Mouse (Mus musculus) limb, embryonic 11.5 days (tissue): ENCODE data around the gene Tmem30a. TPM values are rescaled to one million over a fixed set of nuclear protein-coding genes. Genes with fewer than 3 reads are reported as not detected.
A peak's percentile ranks its signal among the peaks of the same experiment; 100 is the strongest.

Experiments used
- ATAC-seq: fragments of 200-750 bp; cut with Nextera tagmentation; 2 replicates; pipeline ENCODE4 v1.8.0; 2017; ENCODE audit warnings: low read depth; ENCODE audit not compliant: insufficient number of reproducible peaks, low FRiP score, low TSS enrichment
- DNase-seq: peaks from one replicate; pipeline ENCODE4 v3.0.0-alpha.2; 2015; ENCODE audit warnings: low spot score
- H3K27ac ChIP-seq: fragments of 300-500 bp; sonication (generic); replicated peaks from 2 replicates; pipeline ENCODE4 v1.5.1; 2014; ENCODE audit warnings: low read depth, mild to moderate bottlenecking, low read length
- H3K27me3 ChIP-seq: fragments of 300-500 bp; sonication (generic); 2 replicates; pipeline ENCODE4 v1.6.1; 2014; ENCODE audit warnings: mild to moderate bottlenecking, low read length, mixed read lengths; ENCODE audit not compliant: control insufficient read depth, insufficient read depth
- H3K36me3 ChIP-seq: fragments of 300-500 bp; sonication (generic); 2 replicates; pipeline ENCODE4 v1.6.1; 2014; ENCODE audit warnings: mild to moderate bottlenecking, low read length, moderate library complexity, mixed read lengths; ENCODE audit not compliant: control insufficient read depth, insufficient read depth
- H3K4me1 ChIP-seq: fragments of 300-500 bp; sonication (generic); 2 replicates; pipeline ENCODE4 v1.6.1; 2014; ENCODE audit warnings: low read length, mixed read lengths; ENCODE audit not compliant: control insufficient read depth, insufficient read depth
- H3K4me2 ChIP-seq: fragments of 300-500 bp; sonication (generic); 2 replicates; pipeline ENCODE4 v1.6.1; 2014; ENCODE audit warnings: low read depth, mild to moderate bottlenecking, moderate library complexity; ENCODE audit not compliant: severe bottlenecking
- H3K4me3 ChIP-seq: fragments of 300-500 bp; sonication (generic); 2 replicates; pipeline ENCODE4 v1.5.1; 2014; ENCODE audit warnings: low read depth, low read length
- H3K9ac ChIP-seq: fragments of 300-500 bp; sonication (generic); 2 replicates; pipeline ENCODE4 v1.6.1; 2014; ENCODE audit warnings: mild to moderate bottlenecking, low read length
- H3K9me3 ChIP-seq: fragments of 300-500 bp; sonication (generic); 2 replicates; pipeline ENCODE4 v1.6.1; 2016; ENCODE audit warnings: low read length; ENCODE audit not compliant: control insufficient read depth
- WGBS: fragments of 180-500 bp; shearing (Covaris S2); extraction: QIAGEN DNeasy Blood & Tissue Kit; methylation state at CpG from one replicate; pipeline ENCODE4 v1.1.7; 2014; 5-methylcytosine and 5-hydroxymethylcytosine counted together
- polyA plus RNA-seq: library from polyadenylated mRNA; unstranded; fragments of >200 nt; fragmentation: Nextera tagmentation; extraction: Ambion mirVana; gene quantifications from 2 replicates; pipeline ENCODE4 v1.2.1, GENCODE M21; 2014

Gene Tmem30a
- 44.1 and 47.7 TPM in 2 replicates for polyA plus RNA-seq

DNA sequence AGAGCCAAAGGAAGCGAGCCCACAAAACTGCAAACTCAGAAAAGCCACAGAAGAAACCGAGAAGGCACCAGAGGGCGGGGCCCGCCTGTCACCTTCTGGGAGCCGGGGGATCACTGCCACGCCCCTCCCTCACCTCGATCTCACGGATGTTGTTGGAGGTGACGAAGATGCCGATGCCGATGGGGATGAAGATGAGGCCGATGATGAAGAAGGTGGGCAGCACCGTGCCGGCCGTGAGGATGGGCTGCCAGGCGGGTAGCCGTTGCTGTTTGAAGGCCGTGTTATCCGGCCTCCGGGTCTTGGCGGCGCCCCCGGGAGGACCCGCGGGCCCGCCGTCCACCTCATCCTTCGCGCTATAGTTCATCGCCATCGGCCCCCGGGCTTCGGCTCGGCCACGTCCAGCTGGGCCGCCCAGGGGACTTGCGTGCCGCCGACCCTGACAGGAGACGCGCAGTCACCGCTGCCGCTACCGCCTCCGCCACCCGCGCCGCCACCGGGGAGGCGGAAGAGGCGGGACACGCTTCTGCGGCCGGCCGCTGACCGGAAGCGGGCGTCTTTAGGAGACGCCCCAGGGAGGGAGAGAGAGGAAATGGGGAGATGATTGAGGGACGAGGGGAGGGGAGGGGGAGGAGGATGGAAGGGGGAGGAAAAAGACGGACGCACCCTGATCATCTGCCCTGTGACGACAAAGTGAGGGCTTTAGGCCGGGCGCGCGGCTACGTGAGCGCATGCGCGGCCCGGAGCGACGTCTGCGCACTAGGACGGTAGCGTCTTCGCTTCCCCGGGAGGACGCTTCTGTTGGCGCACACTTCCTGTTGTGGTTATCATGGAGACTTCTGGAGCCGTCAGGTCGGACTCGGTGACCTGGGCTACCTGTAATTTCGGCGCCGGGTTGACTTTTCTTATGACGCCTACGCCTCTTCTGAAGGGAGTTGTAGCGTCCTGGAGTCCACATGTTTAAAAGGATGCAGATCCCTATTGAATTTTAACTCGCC is at the start of gene Tmem30a:
Tmem30a (minus strand) TSS at position 667 of the 995 bp plus-strand sequence.
- Histone ChIP-seq H3K4me1 (no peaks in the 10 kb centered on the region), H3K9me3 (no peaks in the 10 kb centered on the region), H3K36me3 (no peaks in the 10 kb centered on the region), H3K27me3 (no peaks in the 10 kb centered on the region), H3K4me3 (peak within 1 kb of the TSS; percentile 94), H3K27ac (peak within 1 kb of the TSS; percentile 72), H3K9ac (peak within 1 kb of the TSS; percentile 79), H3K4me2 (peak within 1 kb of the TSS; percentile 59)
- WGBS: under 1% methylated on average over 90 of the region's 91 CpGs
- peak; percentile 87 for DNase-seq
- peak; percentile 96 for ATAC-seq

DNA sequence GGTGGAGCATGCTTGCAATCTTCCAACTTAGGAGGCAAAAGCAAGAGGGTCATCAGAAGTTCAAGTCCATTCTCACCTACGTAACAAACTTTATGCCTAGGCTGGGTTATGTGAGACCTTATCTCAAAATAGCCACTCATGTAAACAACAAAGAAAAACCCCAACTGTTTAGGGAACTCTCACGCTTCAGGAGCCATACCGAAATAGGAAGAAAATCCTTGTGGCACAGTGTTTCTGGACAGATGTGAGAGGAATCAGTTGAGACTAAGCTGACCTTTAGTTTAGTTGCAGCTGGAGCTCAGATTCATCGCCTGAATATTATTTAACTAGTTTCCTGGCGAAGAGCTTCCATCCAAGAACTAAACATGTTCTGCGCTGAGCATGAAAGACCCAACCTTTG is 49.3 kb upstream of the Tmem30a start:
- no peaks in the 10 kb centered on the region for H3K4me1 ChIP-seq
- DNase-seq: no peak
- 89% methylated on average over 6 of the region's 6 CpGs for WGBS
- ATAC-seq: no peak
- H3K4me2 ChIP-seq: no peak overlapping the region
- no peak overlapping the region for H3K9ac ChIP-seq
- no peaks in the 10 kb centered on the region for H3K27me3 ChIP-seq
- H3K27ac ChIP-seq: no peak overlapping the region
- H3K9me3 ChIP-seq: no peaks in the 10 kb centered on the region
- H3K36me3 ChIP-seq: no peaks in the 10 kb centered on the region
- no peak overlapping the region for H3K4me3 ChIP-seq

GRCm38 (mm10) chr9:79842028-79842427 is 48.7 kb upstream of the Tmem30a start:
- H3K9me3 ChIP-seq: no peaks in the 10 kb centered on the region
- DNase-seq: no peak
- no peak overlapping the region for H3K27ac ChIP-seq
- no peaks in the 10 kb centered on the region for H3K36me3 ChIP-seq
- no peaks in the 10 kb centered on the region for H3K4me1 ChIP-seq
- no peak overlapping the region for H3K4me2 ChIP-seq
- no peak for ATAC-seq
- H3K4me3 ChIP-seq: no peak overlapping the region
- H3K27me3 ChIP-seq: no peaks in the 10 kb centered on the region
- no peak overlapping the region for H3K9ac ChIP-seq

DNA sequence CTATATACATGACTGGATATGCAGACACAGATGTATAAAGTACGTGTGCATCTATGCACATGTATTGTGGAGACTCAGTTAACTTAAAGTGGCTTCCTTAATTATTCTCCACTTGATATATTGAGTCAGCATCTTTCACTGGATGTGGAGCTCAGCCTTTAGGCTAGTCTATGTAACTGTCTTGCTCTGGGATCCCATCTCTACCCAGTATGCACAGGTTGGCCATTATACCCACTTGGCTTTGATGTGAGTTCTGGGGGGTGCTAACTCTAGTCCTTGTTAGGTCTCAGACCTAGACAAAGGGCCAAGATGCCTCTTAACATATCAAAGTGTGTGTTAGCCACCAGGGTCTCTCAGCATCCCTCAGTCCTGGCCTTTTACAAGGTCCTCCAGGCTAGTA is 38.0 kb upstream of the Tmem30a start:
- H3K4me1 ChIP-seq: no peaks in the 10 kb centered on the region
- ATAC-seq (no peak; the same call in 1 of the 2 replicates), DNase-seq (no peak)
- no peaks in the 10 kb centered on the region for H3K27me3 ChIP-seq
- no peak overlapping the region for H3K4me2 ChIP-seq
- no peak overlapping the region for H3K4me3 ChIP-seq
- H3K36me3 ChIP-seq: no peaks in the 10 kb centered on the region
- no peak overlapping the region for H3K27ac ChIP-seq
- 88% methylated on average over 1 of the region's 1 CpGs for WGBS
- H3K9me3 ChIP-seq: no peaks in the 10 kb centered on the region
- H3K9ac ChIP-seq: no peak overlapping the region

- H3K4me1 ChIP-seq: no peaks in the 10 kb centered on the region
- no peak for DNase-seq
- H3K36me3 ChIP-seq: no peaks in the 10 kb centered on the region
- no peaks in the 10 kb centered on the region for H3K27me3 ChIP-seq
- H3K4me3 ChIP-seq: no peak overlapping the region
- no peak overlapping the region for H3K27ac ChIP-seq
- H3K4me2 ChIP-seq: no peak overlapping the region
- ATAC-seq: no peak
- no peak overlapping the region for H3K9ac ChIP-seq
- WGBS: 43% methylated on average over 4 of the region's 4 CpGs
- no peaks in the 10 kb centered on the region for H3K9me3 ChIP-seq
These were observed 37.6 kb upstream of the Tmem30a start for GRCm38 (mm10) chr9:79830874-79831273.

DNA sequence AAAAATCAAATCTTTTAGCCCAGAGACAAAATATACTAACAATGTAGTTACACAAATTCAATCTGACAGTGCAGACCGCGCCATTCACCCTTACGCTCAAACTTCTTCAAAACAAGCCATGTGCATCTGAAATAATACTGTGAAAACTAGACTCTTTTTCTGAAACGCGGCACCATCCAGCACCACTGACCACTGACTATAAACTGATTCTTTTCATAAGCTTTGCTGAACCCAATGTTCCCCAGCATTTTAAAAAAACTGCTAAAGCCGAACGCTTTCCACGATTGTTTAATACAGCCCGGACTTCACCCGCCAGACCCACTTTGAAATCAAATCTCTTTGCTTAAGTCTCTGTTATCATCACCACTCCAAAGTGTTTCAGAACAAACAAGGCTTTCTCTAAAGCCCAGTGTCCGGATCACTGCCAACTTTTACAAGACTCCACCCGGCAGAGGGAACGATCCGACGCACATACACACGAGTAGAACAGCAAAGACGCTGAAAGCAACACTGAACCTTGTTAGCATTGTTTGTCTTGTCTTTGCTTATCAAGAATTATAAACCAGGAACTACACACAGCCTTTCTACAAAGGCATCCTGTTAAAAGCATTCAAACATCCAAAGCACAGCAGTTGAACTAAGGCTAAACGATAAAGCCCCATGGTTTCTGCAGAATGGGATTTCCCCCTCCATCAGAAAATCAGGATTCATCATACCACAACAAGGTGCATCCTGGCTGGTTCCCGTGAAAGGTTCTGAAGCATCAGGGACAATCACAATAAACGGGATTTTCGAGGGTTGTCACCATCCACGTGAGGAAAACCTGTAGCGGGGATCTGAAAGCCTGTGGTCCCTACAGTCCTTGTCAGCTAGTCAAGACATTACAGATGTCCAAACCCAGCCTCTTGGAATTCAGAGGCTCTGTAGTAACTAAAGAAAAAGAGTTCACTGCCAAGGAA is 36.8 kb upstream of the Tmem30a start:
- WGBS: 84% methylated on average over 23 of the region's 23 CpGs
- Histone ChIP-seq H3K27me3 (no peaks in the 10 kb centered on the region), H3K9ac (no peak overlapping the region), H3K36me3 (no peaks in the 10 kb centered on the region), H3K27ac (no peak overlapping the region), H3K4me2 (no peak overlapping the region), H3K4me3 (no peak overlapping the region), H3K4me1 (no peaks in the 10 kb centered on the region), H3K9me3 (no peaks in the 10 kb centered on the region)
- ATAC-seq: no peak
- DNase-seq: no peak

DNA sequence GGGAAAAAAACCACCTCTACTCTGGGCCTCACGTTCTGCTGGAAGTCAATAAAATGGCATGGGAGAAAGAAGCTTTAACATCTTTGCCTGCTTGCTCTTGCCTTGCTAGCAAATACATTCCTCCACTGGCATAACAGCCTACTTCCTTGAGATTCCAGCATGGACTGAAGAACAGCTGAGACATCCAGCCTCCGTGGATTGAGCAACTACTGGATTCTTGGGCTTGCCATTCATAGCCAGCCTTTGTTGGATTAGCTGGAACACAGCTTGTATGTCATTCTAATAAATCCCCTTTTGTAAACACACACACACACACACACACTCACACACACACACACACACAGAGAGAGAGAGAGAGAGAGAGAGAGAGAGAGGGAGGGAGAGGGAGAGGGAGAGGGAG is 33.8 kb upstream of the Tmem30a start:
- no peak overlapping the region for H3K9ac ChIP-seq
- no peak overlapping the region for H3K4me3 ChIP-seq
- no peaks in the 10 kb centered on the region for H3K9me3 ChIP-seq
- no peak for ATAC-seq
- no peaks in the 10 kb centered on the region for H3K36me3 ChIP-seq
- 82% methylated on average over 2 of the region's 2 CpGs for WGBS
- no peak overlapping the region for H3K27ac ChIP-seq
- no peak overlapping the region for H3K4me2 ChIP-seq
- H3K27me3 ChIP-seq: no peaks in the 10 kb centered on the region
- no peaks in the 10 kb centered on the region for H3K4me1 ChIP-seq
- no peak for DNase-seq

- ATAC-seq (no peak), DNase-seq (no peak)
- no peak overlapping the region for H3K4me2 ChIP-seq
- no peaks in the 10 kb centered on the region for H3K4me1 ChIP-seq
- H3K36me3 ChIP-seq: no peaks in the 10 kb centered on the region
- H3K4me3 ChIP-seq: no peak overlapping the region
- no peaks in the 10 kb centered on the region for H3K27me3 ChIP-seq
- 77% methylated on average over 7 of the region's 7 CpGs for WGBS
- H3K27ac ChIP-seq: no peak overlapping the region
- no peaks in the 10 kb centered on the region for H3K9me3 ChIP-seq
- no peak overlapping the region for H3K9ac ChIP-seq
These were observed 32.2 kb upstream of the Tmem30a start for GRCm38 (mm10) chr9:79825526-79825925.
